Mouse (Mus musculus) CH12.LX (cell line): Measurements from ENCODE around the gene Mfsd4b1. TPM values are rescaled to one million over a fixed set of nuclear protein-coding genes. Genes with fewer than 3 reads are reported as not detected.

ENCODE experiments used
- DNase-seq: peaks from one replicate; pipeline ENCODE4 v3.0.0-alpha.2; 2013; ENCODE audit errors: extremely low read depth
- H3K27ac ChIP-seq: 2 replicates; pipeline ENCODE4 v1.5.1; 2012; ENCODE audit warnings: low read depth, mild to moderate bottlenecking, control low read depth, moderate library complexity; ENCODE audit not compliant: insufficient read depth
- H3K27me3 ChIP-seq: replicated peaks from 2 replicates; pipeline ENCODE3; 2012; ENCODE audit warnings: inconsistent platforms
- H3K36me3 ChIP-seq, 2 experiments: replicated peaks in 1 of 2; 2 replicates each; pipeline versions ENCODE3 to v1.6.1; 2012; ENCODE audit warnings: inconsistent platforms in 1 of 2, low read length in 1 of 2, mild to moderate bottlenecking in 1 of 2, mixed read lengths in 1 of 2, moderate library complexity in 1 of 2; ENCODE audit not compliant: control insufficient read depth in 1 of 2, insufficient read depth in 1 of 2
- H3K4me1 ChIP-seq, 2 experiments: 2 replicates each; pipeline ENCODE4 v1.6.1; 2012; ENCODE audit warnings: inconsistent platforms in 1 of 2, moderate library complexity in 1 of 2; ENCODE audit not compliant: insufficient read depth in 2 of 2, control insufficient read depth in 1 of 2
- H3K4me2 ChIP-seq: 2 replicates; pipeline ENCODE4 v1.6.1; 2012; ENCODE audit warnings: low read depth, mild to moderate bottlenecking, control low read depth; ENCODE audit not compliant: poor library complexity, insufficient read depth, severe bottlenecking
- H3K4me3 ChIP-seq, 3 experiments: fragments of 150-350 bp in 1 of 3; sonication (generic) in 1 of 3; replicated peaks in 1 of 3; 2 replicates each; pipeline versions ENCODE3 to v1.5.1; 2011 to 2012; ENCODE audit warnings: low read depth in 2 of 3, low read length in 2 of 3, mild to moderate bottlenecking in 2 of 3, moderate library complexity in 2 of 3, control low read depth in 1 of 3, improper control_type of control experiment in 1 of 3, inconsistent platforms in 1 of 3, mixed read lengths in 1 of 3; ENCODE audit not compliant: poor library complexity in 1 of 3
- H3K79me2 ChIP-seq: replicated peaks from 2 replicates; pipeline ENCODE4 v1.6.1; 2012; ENCODE audit warnings: mild to moderate bottlenecking, moderate library complexity; ENCODE audit not compliant: control insufficient read depth, poor library complexity, insufficient read depth, severe bottlenecking; ENCODE audit errors: extremely low read depth
- H3K9ac ChIP-seq: 2 replicates; pipeline ENCODE4 v1.6.1; 2012; ENCODE audit warnings: low read depth, mild to moderate bottlenecking, control low read depth, moderate library complexity; ENCODE audit not compliant: insufficient read depth
- H3K9me3 ChIP-seq: replicated peaks from 2 replicates; pipeline ENCODE3; 2012; ENCODE audit warnings: low read length, inconsistent platforms, mixed read lengths
- CHD1 ChIP-seq: IDR thresholded peaks from 2 replicates; pipeline ENCODE4 v1.6.1; 2012; ENCODE audit warnings: low read depth, low read length, improper control_type of control experiment, inconsistent platforms
- CHD2 ChIP-seq: IDR thresholded peaks from 2 replicates; pipeline ENCODE4 v1.6.1; 2011; ENCODE audit warnings: low read length, improper control_type of control experiment
- CTCF ChIP-seq, 2 experiments: IDR thresholded peaks in 1 of 2; conservative IDR thresholded peaks in 1 of 2; 2 replicates each; pipeline ENCODE4 v1.5.1; 2011 to 2012; ENCODE audit warnings: low read depth in 2 of 2, low read length in 2 of 2, improper control_type of control experiment in 1 of 2, inconsistent platforms in 1 of 2, mild to moderate bottlenecking in 1 of 2, moderate library complexity in 1 of 2
- EP300 ChIP-seq: IDR thresholded peaks from 2 replicates; pipeline ENCODE4 v1.6.1; 2011; ENCODE audit warnings: low read length, improper control_type of control experiment
- ETS1 ChIP-seq: conservative IDR thresholded peaks from 2 replicates; pipeline ENCODE4 v1.6.1; 2012; ENCODE audit warnings: low read depth, mild to moderate bottlenecking, inconsistent platforms, low read length, improper control_type of control experiment, moderate library complexity
- GABPA ChIP-seq: IDR thresholded peaks from 2 replicates; pipeline ENCODE4 v1.6.1; 2012; ENCODE audit warnings: low read depth, low read length, improper control_type of control experiment, inconsistent platforms; ENCODE audit not compliant: insufficient replicate concordance
- HCFC1 ChIP-seq: IDR thresholded peaks from 2 replicates; pipeline ENCODE4 v1.6.1; 2012; ENCODE audit warnings: low read depth, mild to moderate bottlenecking, inconsistent platforms, low read length, improper control_type of control experiment
- IRF4 ChIP-seq: IDR thresholded peaks from 2 replicates; pipeline ENCODE4 v1.6.1; 2014; ENCODE audit warnings: low read depth, mild to moderate bottlenecking, inconsistent platforms, low read length, improper control_type of control experiment
- JUN ChIP-seq: IDR thresholded peaks from 2 replicates; pipeline ENCODE4 v1.6.1; 2011; ENCODE audit warnings: low read depth, mild to moderate bottlenecking, low read length, improper control_type of control experiment, moderate library complexity; ENCODE audit not compliant: insufficient read depth
- KAT2A ChIP-seq: IDR thresholded peaks from 2 replicates; pipeline ENCODE4 v1.6.1; 2012; ENCODE audit warnings: low read length, improper control_type of control experiment, inconsistent platforms; ENCODE audit not compliant: insufficient replicate concordance
- MAFK ChIP-seq: IDR thresholded peaks from 2 replicates; pipeline ENCODE4 v1.6.1; 2011; ENCODE audit warnings: low read length, improper control_type of control experiment; ENCODE audit not compliant: insufficient replicate concordance
- MAX ChIP-seq: IDR thresholded peaks from 2 replicates; pipeline ENCODE4 v1.6.1; 2011; ENCODE audit warnings: low read length, improper control_type of control experiment
- MAZ ChIP-seq: IDR thresholded peaks from 2 replicates; pipeline ENCODE4 v1.6.1; 2012; ENCODE audit warnings: low read depth, mild to moderate bottlenecking, inconsistent platforms, low read length, improper control_type of control experiment, moderate library complexity
- MEF2A ChIP-seq: IDR thresholded peaks from 2 replicates; pipeline ENCODE4 v1.6.1; 2014; ENCODE audit warnings: low read depth, mild to moderate bottlenecking, inconsistent platforms, low read length, improper control_type of control experiment, borderline replicate concordance
- MXI1 ChIP-seq: IDR thresholded peaks from 2 replicates; pipeline ENCODE4 v1.6.1; 2011; ENCODE audit warnings: mild to moderate bottlenecking, low read depth, low read length, improper control_type of control experiment
- MYC ChIP-seq: IDR thresholded peaks from 2 replicates; pipeline ENCODE4 v1.6.1; 2011; ENCODE audit warnings: low read depth, mild to moderate bottlenecking, improper control_type of control experiment, low read length
- NELFE ChIP-seq: IDR thresholded peaks from 2 replicates; pipeline ENCODE4 v1.6.1; 2011; ENCODE audit warnings: low read depth, low read length, improper control_type of control experiment
- NRF1 ChIP-seq: IDR thresholded peaks from 2 replicates; pipeline ENCODE4 v1.6.1; 2014; ENCODE audit warnings: low read depth, mild to moderate bottlenecking, inconsistent platforms, low read length, improper control_type of control experiment, moderate library complexity
- POLR2A ChIP-seq: IDR thresholded peaks from 2 replicates; pipeline ENCODE4 v1.6.1; 2011; ENCODE audit warnings: low read depth, mild to moderate bottlenecking, improper control_type of control experiment, low read length
- POLR2AphosphoS2 ChIP-seq: IDR thresholded peaks from 2 replicates; pipeline ENCODE4 v1.6.1; 2011; ENCODE audit warnings: low read depth, low read length, improper control_type of control experiment
- RAD21 ChIP-seq: IDR thresholded peaks from 2 replicates; pipeline ENCODE4 v1.6.1; 2011; ENCODE audit warnings: low read depth, mild to moderate bottlenecking, low read length, improper control_type of control experiment, moderate library complexity
- RCOR1 ChIP-seq: conservative IDR thresholded peaks from 2 replicates; pipeline ENCODE4 v1.6.1; 2012; ENCODE audit warnings: low read depth, mild to moderate bottlenecking, inconsistent platforms, low read length, improper control_type of control experiment
- TBP ChIP-seq: conservative IDR thresholded peaks from 2 replicates; pipeline ENCODE4 v1.6.1; 2011; ENCODE audit warnings: low read depth, low read length, improper control_type of control experiment
- TCF12 ChIP-seq: IDR thresholded peaks from 2 replicates; pipeline ENCODE4 v1.6.1; 2014; ENCODE audit warnings: low read depth, mild to moderate bottlenecking, inconsistent platforms, low read length, improper control_type of control experiment
- UBTF ChIP-seq: IDR thresholded peaks from 2 replicates; pipeline ENCODE4 v1.6.1; 2012; ENCODE audit warnings: low read depth, mild to moderate bottlenecking, inconsistent platforms, low read length, improper control_type of control experiment, moderate library complexity
- USF2 ChIP-seq: conservative IDR thresholded peaks from 2 replicates; pipeline ENCODE4 v1.6.1; 2011; ENCODE audit warnings: low read depth, low read length, improper control_type of control experiment
- ZC3H11A ChIP-seq: IDR thresholded peaks from 2 replicates; pipeline ENCODE4 v1.6.1; 2012; ENCODE audit warnings: low read depth, mild to moderate bottlenecking, inconsistent platforms, low read length, improper control_type of control experiment
- ZKSCAN1 ChIP-seq: IDR thresholded peaks from 2 replicates; pipeline ENCODE4 v1.6.1; 2012; ENCODE audit warnings: low read depth, inconsistent platforms, low read length, improper control_type of control experiment, borderline replicate concordance
- ZMIZ1 ChIP-seq: IDR thresholded peaks from 2 replicates; pipeline ENCODE4 v1.6.1; 2012; ENCODE audit warnings: low read depth, mild to moderate bottlenecking, inconsistent platforms, low read length, improper control_type of control experiment
- ZNF384 ChIP-seq: IDR thresholded peaks from 2 replicates; pipeline ENCODE4 v1.6.1; 2012; ENCODE audit warnings: low read depth, low read length, improper control_type of control experiment, inconsistent platforms
- dilution Hi-C: fragments of 300-500 bp; cut with MboI; formaldehyde crosslinking; loops from 2 replicates; pipeline ENCODE4 v1.14.3; 2020; ENCODE audit warnings: low sequenced_read_pairs; ENCODE audit not compliant: extremely low pct_unique_long_range_greater_than_20kb, extremely low pct_ligation_motif_present
- in situ Hi-C: fragments of 300-500 bp; cut with MboI; formaldehyde crosslinking; loops from 3 replicates; pipeline ENCODE4 v1.14.3; 2019; ENCODE audit warnings: low sequenced_read_pairs, low pct_ligation_motif_present, low pct_unique_long_range_greater_than_20kb, mixed read lengths
- polyA plus RNA-seq: library from polyadenylated mRNA; unstranded; fragments of >175 nt; gene quantifications from 2 replicates; pipeline ENCODE4 v1.2.1, GENCODE M21; 2012; ENCODE audit warnings: low read depth; ENCODE audit not compliant: insufficient read length
- total RNA-seq, 2 experiments: library from RNA; depleted of rRNA; stranded (reverse); fragments of 300-350 nt in 1 of 2; fragments of >200 nt in 1 of 2; gene quantifications; 2 replicates each; pipeline ENCODE4 v1.2.3; 2012 to 2014

Gene Mfsd4b1
- total and polyA plus RNA-seq, 3 experiments, result not detected

DNA sequence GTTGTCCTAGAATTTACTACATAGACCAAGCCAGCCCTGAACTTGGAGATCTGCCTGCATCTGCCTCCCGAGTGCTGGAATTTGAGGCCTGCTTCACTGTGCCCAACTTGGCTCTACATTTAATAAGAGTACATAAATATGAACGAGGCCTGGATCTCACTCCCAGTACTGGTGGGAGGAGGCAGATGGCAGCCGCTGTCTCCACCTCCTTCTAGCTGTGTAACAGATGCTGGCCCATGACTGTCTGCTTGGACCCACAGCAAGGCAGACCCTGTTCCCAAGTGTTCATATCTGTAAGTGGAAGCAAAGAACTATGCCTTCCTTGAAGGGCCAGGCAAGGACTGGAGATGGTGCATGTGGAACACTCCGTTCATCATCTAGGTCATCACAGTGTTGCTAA lies 28.8 kb upstream of the Mfsd4b1 start:
- H3K9ac ChIP-seq, result no peak overlapping the region
- no peak overlapping the region for H3K4me3 ChIP-seq
- H3K27me3 ChIP-seq, result no peaks in the 10 kb centered on the region
- dilution Hi-C loops (no loop called here), in situ Hi-C loops (loop anchor here (10.0 kb wide), 3 partner anchors 131 to 471 kb away; no protein-coding TSS in a partner anchor)
- H3K36me3 ChIP-seq, result peaks cover 0 to 2% of the 10 kb centered on the region in 2 experiments
- no peak overlapping the region for H3K4me2 ChIP-seq
- no peaks in the 10 kb centered on the region for H3K79me2 ChIP-seq
- H3K9me3 ChIP-seq, result no peaks in the 10 kb centered on the region
- no peak overlapping the region for H3K27ac ChIP-seq
- DNase-seq, result no peak
- TF ChIP-seq MXI1, result no peak
- TF ChIP-seq NRF1, result no peak
- TF ChIP-seq IRF4, result no peak
- TF ChIP-seq KAT2A, result no peak
- no peak for TF ChIP-seq NELFE
- no peak for TF ChIP-seq CTCF (conservative IDR thresholded peaks at IDR 0.05 in 1 of 2, IDR thresholded peaks at IDR 0.05 in 1 of 2; ENCODE audit: low read depth in 2 of 2, low read length in 2 of 2)
- TF ChIP-seq CHD1, result no peak
- no peak for TF ChIP-seq MYC
- no peak for TF ChIP-seq HCFC1
- TF ChIP-seq ZKSCAN1, result no peak
- no peak for TF ChIP-seq TCF12
- no peak for TF ChIP-seq POLR2AphosphoS2
- no peak for TF ChIP-seq GABPA
- TF ChIP-seq ZMIZ1, result no peak
- TF ChIP-seq ZC3H11A, result no peak
- TF ChIP-seq ZNF384, result no peak
- TF ChIP-seq ETS1, result no peak
- no peaks in the 10 kb centered on the region for H3K4me1 ChIP-seq

DNA sequence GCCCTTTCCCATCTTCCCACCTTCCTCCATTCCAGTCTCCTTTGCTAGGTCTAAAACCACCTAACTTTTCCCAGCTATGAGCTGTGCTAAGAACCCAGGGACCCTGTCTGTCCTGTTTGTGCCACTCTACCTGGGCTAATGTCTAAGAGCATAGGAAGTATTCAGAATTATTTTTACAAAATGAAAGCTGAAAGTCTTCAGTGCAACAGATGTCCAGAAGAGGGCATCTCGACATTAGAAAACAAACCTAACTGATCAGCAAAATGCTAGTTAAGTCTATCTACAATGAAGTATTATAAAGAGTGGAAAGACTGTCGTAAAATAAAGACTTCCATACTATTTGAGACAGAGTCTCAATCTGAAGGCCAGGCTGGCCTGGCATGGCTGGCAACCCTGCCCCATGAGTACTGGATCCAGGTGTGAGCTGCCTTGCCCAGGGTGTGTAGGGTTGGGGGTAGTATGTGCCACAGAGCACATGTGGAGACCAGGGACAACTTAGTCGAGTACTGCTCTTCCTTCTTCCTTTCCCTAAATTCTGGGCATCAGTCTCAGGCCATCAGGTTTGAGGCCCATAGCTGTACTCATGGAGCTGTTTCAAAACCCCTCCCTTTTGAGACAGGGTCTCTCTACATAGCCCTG lies 28.3 kb upstream of the Mfsd4b1 start:
- Histone ChIP-seq H3K27me3 (no peaks in the 10 kb centered on the region), H3K4me3 (no peak overlapping the region), H3K4me1 (no peaks in the 10 kb centered on the region), H3K4me2 (no peak overlapping the region), H3K27ac (no peak overlapping the region), H3K36me3 (peaks cover 0 to 2% of the 10 kb centered on the region in 2 experiments), H3K9ac (no peak overlapping the region), H3K79me2 (no peaks in the 10 kb centered on the region), H3K9me3 (no peaks in the 10 kb centered on the region)
- peak; percentile 40 for DNase-seq
- dilution Hi-C loops (no loop called here), in situ Hi-C loops (loop anchor here (10.0 kb wide), 3 partner anchors 131 to 471 kb away; no protein-coding TSS in a partner anchor)
- no peak for TF ChIP-seq JUN
- no peak for TF ChIP-seq ETS1
- no peak for TF ChIP-seq POLR2A
- peak; percentile 92 for TF ChIP-seq MAFK
- no peak for TF ChIP-seq MEF2A
- no peak for TF ChIP-seq GABPA
- peak; percentile 33 to 86; a peak in 2 of 4 replicates for TF ChIP-seq CTCF (conservative IDR thresholded peaks at IDR 0.05 in 1 of 2, IDR thresholded peaks at IDR 0.05 in 1 of 2; ENCODE audit: low read depth in 2 of 2, low read length in 2 of 2)
- TF ChIP-seq RCOR1, result no peak
- TF ChIP-seq ZC3H11A, result peak; percentile 54
- TF ChIP-seq CHD1, result no peak
- no peak for TF ChIP-seq IRF4
- TF ChIP-seq RAD21, result peak; percentile 87
- no peak for TF ChIP-seq EP300
- TF ChIP-seq MAX, result no peak
- no peak for TF ChIP-seq MXI1
- no peak for TF ChIP-seq CHD2
- no peak for TF ChIP-seq MAZ
- TF ChIP-seq ZMIZ1, result no peak
- no peak for TF ChIP-seq NRF1
- no peak for TF ChIP-seq NELFE
- no peak for TF ChIP-seq TBP
- TF ChIP-seq HCFC1, result no peak
- TF ChIP-seq UBTF, result no peak
- TF ChIP-seq KAT2A, result no peak
- no peak for TF ChIP-seq TCF12
- no peak for TF ChIP-seq ZKSCAN1
- no peak for TF ChIP-seq USF2
